Mouse (Mus musculus) hindbrain, postnatal 0 days (tissue): Measurements from ENCODE around the gene Dnaaf2. TPM values are rescaled to one million over a fixed set of nuclear protein-coding genes. Genes with fewer than 3 reads are reported as not detected.

Experiments used
- ATAC-seq: fragments of 200-750 bp; cut with Nextera tagmentation; 2 replicates; pipeline ENCODE4 v1.8.0; 2017; ENCODE audit warnings: mild to moderate bottlenecking, moderate TSS enrichment, moderate library complexity
- DNase-seq: peaks from one replicate; pipeline ENCODE4 v3.0.0-alpha.2; 2015; ENCODE audit warnings: low spot score
- H3K27ac ChIP-seq: fragments of 300-500 bp; sonication (generic); 2 replicates; pipeline ENCODE4 v1.5.1; 2014; ENCODE audit warnings: mild to moderate bottlenecking
- H3K27me3 ChIP-seq: fragments of 300-500 bp; sonication (generic); 2 replicates; pipeline ENCODE4 v1.6.1; 2014; ENCODE audit warnings: low read length, mixed read lengths; ENCODE audit not compliant: insufficient read depth
- H3K36me3 ChIP-seq: fragments of 300-500 bp; sonication (generic); 2 replicates; pipeline ENCODE4 v1.6.1; 2014; ENCODE audit warnings: low read length, mixed read lengths; ENCODE audit not compliant: insufficient read depth
- H3K4me1 ChIP-seq: fragments of 300-500 bp; sonication (generic); 2 replicates; pipeline ENCODE4 v1.6.1; 2014; ENCODE audit warnings: antibody characterized with exemption, low read length, mixed read lengths; ENCODE audit not compliant: insufficient read depth
- H3K4me2 ChIP-seq: fragments of 300-500 bp; sonication (generic); 2 replicates; pipeline ENCODE4 v1.6.1; 2014; ENCODE audit warnings: low read depth, mild to moderate bottlenecking, low read length, moderate library complexity, mixed read lengths
- H3K4me3 ChIP-seq: fragments of 300-500 bp; sonication (generic); 2 replicates; pipeline ENCODE4 v1.5.1; 2014; ENCODE audit warnings: low read length
- H3K9ac ChIP-seq: fragments of 300-500 bp; sonication (generic); replicated peaks from 2 replicates; pipeline ENCODE4 v1.6.1; 2014; ENCODE audit warnings: mild to moderate bottlenecking, low read length, moderate library complexity, mixed read lengths
- H3K9me3 ChIP-seq: fragments of 300-500 bp; sonication (generic); 2 replicates; pipeline ENCODE4 v1.6.1; 2016; ENCODE audit warnings: low read length, mixed read lengths
- CTCF ChIP-seq: IDR thresholded peaks from 2 replicates; pipeline ENCODE4 v1.5.1; 2016; ENCODE audit warnings: antibody characterized with exemption, control low read depth, low read depth
- WGBS: fragments of 180-500 bp; shearing (Covaris S2); extraction: QIAGEN DNeasy Blood & Tissue Kit; methylation state at CpG from one replicate; pipeline ENCODE4 v1.1.7; 2014; 5-methylcytosine and 5-hydroxymethylcytosine counted together
- polyA plus RNA-seq: library from polyadenylated mRNA; unstranded; fragments of >200 nt; fragmentation: Nextera tagmentation; extraction: Ambion mirVana; gene quantifications from 2 replicates; pipeline ENCODE4 v1.2.1, GENCODE M21; 2015
- total RNA-seq: library from RNA; depleted of rRNA; stranded (reverse); fragments of >200 nt; gene quantifications from 2 replicates; pipeline ENCODE4 v1.2.3, GENCODE M21; 2014; rRNA removed

Dnaaf2 gene
- total RNA-seq (5.1 and 5.2 TPM in 2 replicates), polyA plus RNA-seq (7.7 and 8.2 TPM in 2 replicates)

DNA sequence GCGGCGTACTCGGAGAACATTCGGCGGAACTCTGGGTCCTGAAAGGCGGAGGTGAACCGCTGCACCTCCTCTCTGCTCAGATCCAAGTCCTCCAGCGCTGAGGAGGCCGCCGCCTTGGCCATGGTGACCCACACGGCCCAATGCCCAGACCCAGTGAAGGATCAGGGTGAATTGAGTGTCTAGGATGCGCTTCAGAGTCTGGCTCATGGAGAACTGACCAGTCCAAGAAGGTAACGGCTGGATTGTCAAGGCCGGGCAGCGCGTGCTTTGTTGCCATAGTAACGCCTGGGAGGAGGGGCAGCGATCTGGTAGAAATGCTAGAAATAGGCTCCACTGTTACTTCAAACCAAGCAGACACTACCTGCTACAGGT is at the start of gene Dnaaf2:
Gene Dnaaf2 (minus strand): TSS at position 266 of the 372 bp plus-strand sequence.
- H3K9ac ChIP-seq: peak within 1 kb of the TSS; percentile 92
- H3K4me3 ChIP-seq: peak within 1 kb of the TSS; percentile 95
- H3K27ac ChIP-seq: peak within 1 kb of the TSS; percentile 92
- 0 out of 2 replicates have a peak, but pooled peaks cover 3% of the 10 kb centered on the region for H3K36me3 ChIP-seq
- H3K4me2 ChIP-seq: peak within 1 kb of the TSS; percentile 67
- TF ChIP-seq CTCF: no peak
- no peaks in the 10 kb centered on the region for H3K9me3 ChIP-seq
- ATAC-seq (peak; percentile 49), DNase-seq (peak; percentile 80)
- no peaks in the 10 kb centered on the region for H3K27me3 ChIP-seq
- H3K4me1 ChIP-seq: peaks cover 10% of the 10 kb centered on the region; the same call in 1 of the 2 replicates
- WGBS: under 1% methylated on average over 18 of the region's 18 CpGs

- under 1% methylated on average over 62 of the region's 64 CpGs for WGBS
- peak overlapping the region; percentile 82 for H3K4me2 ChIP-seq
- H3K27me3 ChIP-seq: no peaks in the 10 kb centered on the region
- no peaks in the 10 kb centered on the region for H3K36me3 ChIP-seq
- ATAC-seq: peak; percentile 94
- peak overlapping the region; percentile 79 for H3K4me3 ChIP-seq
- peak overlapping the region; percentile 76 for H3K9ac ChIP-seq
- TF ChIP-seq CTCF: no peak
- peak; percentile 87 for DNase-seq
- peaks cover 4% of the 10 kb centered on the region; the same call in 1 of the 2 replicates for H3K4me1 ChIP-seq
- peak overlapping the region; percentile 86 for H3K27ac ChIP-seq
- H3K9me3 ChIP-seq: no peaks in the 10 kb centered on the region
Observed at GRCm38 (mm10) chr12:69241771-69242431, 43.7 kb upstream of the Dnaaf2 start.

DNA sequence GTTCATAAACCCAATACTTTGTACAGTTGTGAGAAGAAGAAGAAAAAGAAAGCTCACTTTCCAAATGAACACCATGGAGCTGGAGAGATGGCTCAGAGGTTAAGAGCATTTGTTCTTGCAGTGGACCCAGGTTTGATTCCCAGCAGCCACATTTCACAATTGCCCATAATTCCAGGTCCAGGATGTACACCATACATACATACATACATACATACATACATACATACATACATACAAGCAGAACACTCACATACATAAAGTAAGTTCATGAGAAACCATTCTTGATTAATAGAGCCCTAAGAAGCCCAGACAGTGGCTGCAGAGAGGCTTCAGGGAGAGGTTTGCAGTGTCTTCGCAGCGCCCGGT is 43.2 kb upstream of the Dnaaf2 start:
- TF ChIP-seq CTCF: no peak
- H3K9ac ChIP-seq: peak overlapping the region; percentile 76
- ATAC-seq (no peak), DNase-seq (peak; percentile 14)
- H3K4me3 ChIP-seq: peak overlapping the region; percentile 79
- H3K27ac ChIP-seq: peak overlapping the region; percentile 86
- H3K9me3 ChIP-seq: no peaks in the 10 kb centered on the region
- 0% methylated on average over 3 of the region's 3 CpGs for WGBS
- H3K4me2 ChIP-seq: peak overlapping the region; percentile 82
- no peaks in the 10 kb centered on the region for H3K36me3 ChIP-seq
- H3K27me3 ChIP-seq: no peaks in the 10 kb centered on the region
- H3K4me1 ChIP-seq: peaks cover 4% of the 10 kb centered on the region; the same call in 1 of the 2 replicates

DNA sequence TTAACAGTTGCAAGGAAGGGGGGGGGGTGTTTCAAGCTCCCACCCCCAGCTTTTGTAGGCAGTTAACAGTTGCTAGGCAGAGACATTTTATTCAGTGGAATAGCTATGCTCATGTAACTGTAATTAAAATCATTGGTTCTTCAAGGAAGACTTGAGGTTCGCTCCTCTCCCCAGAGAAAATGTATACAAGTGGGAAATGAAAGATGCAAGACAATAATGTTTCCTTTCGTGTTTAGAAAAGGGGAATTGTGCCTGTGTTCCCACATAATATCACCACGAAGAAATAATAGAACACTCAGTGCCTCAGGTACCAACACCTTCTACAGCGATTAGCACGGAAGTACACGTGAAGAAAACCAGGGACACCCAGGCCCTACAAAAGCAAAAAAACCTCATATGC is 42.6 kb upstream of the Dnaaf2 start, which contains the start of gene Klhdc1:
Gene Klhdc1 (plus strand): TSS at position 301 of the 400 bp plus-strand sequence.
- Histone ChIP-seq H3K27ac (peak within 1 kb of the TSS; percentile 86), H3K4me1 (peaks cover 4% of the 10 kb centered on the region; the same call in 1 of the 2 replicates), H3K27me3 (no peaks in the 10 kb centered on the region), H3K36me3 (no peaks in the 10 kb centered on the region), H3K9me3 (no peaks in the 10 kb centered on the region), H3K4me2 (peak within 1 kb of the TSS; percentile 82), H3K4me3 (peak within 1 kb of the TSS; percentile 79), H3K9ac (peak within 1 kb of the TSS; percentile 76)
- 56% methylated on average over 6 of the region's 6 CpGs for WGBS
- ATAC-seq (no peak), DNase-seq (peak; percentile 2)
- TF ChIP-seq CTCF: no peak

DNA sequence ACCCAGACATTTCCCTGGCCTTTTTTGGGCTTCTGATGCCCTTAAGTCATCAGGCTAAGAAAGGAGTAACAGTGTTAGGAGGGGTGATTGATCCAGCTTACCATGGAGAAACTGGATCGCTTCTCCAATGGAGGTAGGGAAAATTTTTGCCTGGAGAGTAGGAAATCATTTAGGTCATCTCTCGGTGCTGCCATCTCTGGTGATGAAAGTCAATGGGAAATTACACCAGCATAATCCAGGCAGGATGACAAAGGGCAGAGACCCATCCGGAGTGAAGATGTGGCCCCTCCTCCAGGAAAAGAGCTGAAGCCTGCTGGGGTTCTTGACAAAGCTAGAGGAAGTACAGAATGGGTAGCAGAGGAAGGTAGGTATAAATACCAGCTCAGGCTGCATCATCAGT is 40.1 kb upstream of the Dnaaf2 start:
- peak; percentile 40; the same call in 1 of the 2 replicates for TF ChIP-seq CTCF
- H3K27ac ChIP-seq: no peak overlapping the region
- no peak overlapping the region for H3K4me2 ChIP-seq
- ATAC-seq (no peak), DNase-seq (no peak)
- no peaks in the 10 kb centered on the region for H3K27me3 ChIP-seq
- no peaks in the 10 kb centered on the region for H3K36me3 ChIP-seq
- H3K9ac ChIP-seq: no peak overlapping the region
- 37% methylated on average over 3 of the region's 3 CpGs for WGBS
- no peaks in the 10 kb centered on the region for H3K9me3 ChIP-seq
- no peak overlapping the region for H3K4me3 ChIP-seq
- H3K4me1 ChIP-seq: peaks cover 4% of the 10 kb centered on the region; the same call in 1 of the 2 replicates

DNA sequence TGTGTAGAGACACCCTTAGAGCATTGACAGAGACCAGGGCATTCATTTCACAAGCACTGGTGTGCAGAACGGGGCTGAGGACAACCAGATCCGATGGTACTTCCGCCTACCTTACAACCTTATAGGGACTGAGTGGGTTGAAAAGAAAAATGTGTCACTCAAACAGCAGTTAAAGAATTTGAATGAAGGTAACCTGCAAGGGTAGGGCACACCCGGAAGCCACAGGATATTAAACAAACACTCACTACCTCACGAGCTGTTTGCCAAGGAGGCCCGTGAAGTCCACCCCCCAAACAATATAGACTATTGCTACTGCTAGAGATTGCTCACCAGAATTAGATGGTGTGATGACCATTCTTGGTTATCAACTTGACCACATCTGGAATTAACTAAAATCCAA is 37.6 kb upstream of the Dnaaf2 start:
- H3K9ac ChIP-seq: no peak overlapping the region
- DNase-seq (no peak), ATAC-seq (no peak)
- H3K9me3 ChIP-seq: no peaks in the 10 kb centered on the region
- 91% methylated on average over 6 of the region's 6 CpGs for WGBS
- no peaks in the 10 kb centered on the region for H3K4me1 ChIP-seq
- no peak overlapping the region for H3K4me2 ChIP-seq
- no peaks in the 10 kb centered on the region for H3K36me3 ChIP-seq
- no peaks in the 10 kb centered on the region for H3K27me3 ChIP-seq
- no peak overlapping the region for H3K4me3 ChIP-seq
- no peak overlapping the region for H3K27ac ChIP-seq
- TF ChIP-seq CTCF: no peak

GRCm38 (mm10) chr12:69229251-69229650 is 31.0 kb upstream of the Dnaaf2 start:
- H3K9ac ChIP-seq: no peak overlapping the region
- H3K27ac ChIP-seq: no peak overlapping the region
- no peaks in the 10 kb centered on the region for H3K27me3 ChIP-seq
- peak; percentile 32 for TF ChIP-seq CTCF
- H3K36me3 ChIP-seq: no peaks in the 10 kb centered on the region
- H3K4me1 ChIP-seq: no peaks in the 10 kb centered on the region
- no peak overlapping the region for H3K4me2 ChIP-seq
- no peaks in the 10 kb centered on the region for H3K9me3 ChIP-seq
- DNase-seq (no peak), ATAC-seq (no peak)
- no peak overlapping the region for H3K4me3 ChIP-seq
- 61% methylated on average over 2 of the region's 2 CpGs for WGBS
